Comparison of ENCODE assay signal across 12 mouse cellular contexts in the genomic region with DNA sequence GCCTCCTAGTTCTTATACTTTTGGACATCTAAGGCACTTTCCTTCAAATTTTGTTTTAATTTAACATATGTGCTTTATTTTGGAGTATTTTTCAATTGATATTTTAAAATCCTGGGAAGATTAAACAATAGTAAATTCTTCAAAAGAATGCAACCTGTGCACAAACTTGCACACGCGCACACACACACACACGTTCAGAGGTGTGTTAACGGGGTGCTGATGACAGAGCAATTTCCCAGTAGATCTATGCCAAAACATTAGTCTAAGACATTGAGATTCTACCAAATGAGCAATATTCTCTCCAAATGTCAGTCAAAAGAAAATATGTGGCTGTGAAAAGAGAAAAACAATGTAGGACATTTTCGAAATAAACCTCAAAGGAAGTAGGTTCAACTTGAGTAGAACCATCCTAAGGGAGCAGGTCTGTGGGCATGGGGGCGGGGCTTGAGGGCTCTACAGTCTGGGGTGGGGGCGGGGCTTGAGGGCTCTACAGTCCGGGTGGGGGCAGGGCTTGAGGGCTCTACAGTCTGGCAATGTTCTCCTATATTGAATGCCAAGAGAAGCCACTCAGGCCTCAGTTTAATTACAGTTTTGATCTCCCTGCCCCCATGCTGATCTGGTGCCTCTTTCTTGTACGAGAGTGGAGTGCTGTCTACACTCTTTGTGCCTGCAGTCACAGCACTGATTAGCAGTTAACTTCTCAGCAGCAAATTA.
DNase-seq lines count a peak whose midpoint lies in the region; ATAC-seq lines count a peak whose summit lies in the region.
"Had no signal": no experiment of that assay in that cellular context is flagged by ENCODE, and none has a peak within 500 bp of the region (broad histone marks: within the 10 kb centered on the region; RNA-seq: fewer than 3 reads in every experiment).

No protein-coding gene starts in this region.

- no peaks in the 10 kb centered on the region for H3K9me3 ChIP-seq in kidney, embryonic 15.5 days (replicated peaks)
- H3K9me3 ChIP-seq in kidney, embryonic 14.5 days (ENCODE audit: control insufficient read depth, low read length), result no peaks in the 10 kb centered on the region
- no peaks in the 10 kb centered on the region for H3K9me3 ChIP-seq in hindbrain, embryonic 10.5 days

- 77% methylated on average over 9 of the region's 9 CpGs for WGBS in kidney, embryonic 15.5 days
- WGBS in kidney, embryonic 14.5 days, result 70% methylated on average over 9 of the region's 9 CpGs
- 77% methylated on average over 9 of the region's 9 CpGs for WGBS in hindbrain, embryonic 10.5 days

- peak overlapping the region; percentile 68 for H3K27ac ChIP-seq in kidney, embryonic 15.5 days
- no peak overlapping the region; the same call in 1 of the 2 replicates for H3K27ac ChIP-seq in kidney, embryonic 14.5 days (ENCODE audit: low read depth, low read length)
- H3K27ac ChIP-seq in hindbrain, embryonic 10.5 days, result no peak overlapping the region
- H3K27ac ChIP-seq: liver, embryonic 14.5 days had no signal

- no peak overlapping the region for H3K4me2 ChIP-seq in kidney, embryonic 15.5 days
- H3K4me2 ChIP-seq in kidney, embryonic 14.5 days (replicated peaks; ENCODE audit: low read depth, low read length), result no peak overlapping the region

- no peaks in the 10 kb centered on the region for H3K27me3 ChIP-seq in kidney, embryonic 15.5 days
- H3K27me3 ChIP-seq in kidney, embryonic 14.5 days (ENCODE audit: control insufficient read depth, insufficient read depth, low read length), result no peaks in the 10 kb centered on the region
- H3K27me3 ChIP-seq in hindbrain, embryonic 10.5 days (ENCODE audit: insufficient read depth, poor library complexity, severe bottlenecking), result no peaks in the 10 kb centered on the region
- H3K27me3 ChIP-seq: Patski had no signal

- no peak overlapping the region for H3K4me3 ChIP-seq in kidney, embryonic 15.5 days (replicated peaks)
- H3K4me3 ChIP-seq in kidney, embryonic 14.5 days (ENCODE audit: low read length), result no peak overlapping the region
- no peak overlapping the region for H3K4me3 ChIP-seq in hindbrain, embryonic 10.5 days

- ATAC-seq in kidney, embryonic 15.5 days (replicated peaks; ENCODE audit: low FRiP score), result no peak
- no peak for ATAC-seq in kidney, embryonic 14.5 days (ENCODE audit: low FRiP score, low TSS enrichment)
- ATAC-seq in megakaryocyte progenitor cell, adult 5-6 weeks (replicated peaks; ENCODE audit: poor library complexity), result peak; percentile 54
- ATAC-seq: Patski had no signal

- DNase-seq in cerebellum, postnatal 10 days, result peak; percentile 10 to 15
- no peak for DNase-seq in cerebellum, postnatal 36 days
- peak; percentile 40 for DNase-seq in testis, postnatal 10 days (ENCODE audit: low spot score)
- DNase-seq in testis, postnatal 14 days (ENCODE audit: low spot score), result no peak
- DNase-seq in hindbrain, embryonic 10.5 days (ENCODE audit: low spot score), result no peak
- DNase-seq: B cell, adult 2 months; cerebellum, adult 9-10 months had no signal

- no peaks in the 10 kb centered on the region for H3K4me1 ChIP-seq in kidney, embryonic 15.5 days
- no peaks in the 10 kb centered on the region for H3K4me1 ChIP-seq in kidney, embryonic 14.5 days (ENCODE audit: control insufficient read depth, insufficient read depth, low read length)
- H3K4me1 ChIP-seq in hindbrain, embryonic 10.5 days (replicated peaks), result no peaks in the 10 kb centered on the region

- no peak overlapping the region for H3K9ac ChIP-seq in kidney, embryonic 15.5 days
- no peak overlapping the region for H3K9ac ChIP-seq in kidney, embryonic 14.5 days (ENCODE audit: low read depth, low read length)
- H3K9ac ChIP-seq: liver, embryonic 14.5 days had no signal

- H3K36me3 ChIP-seq in kidney, embryonic 15.5 days, result no peaks in the 10 kb centered on the region
- no peaks in the 10 kb centered on the region for H3K36me3 ChIP-seq in kidney, embryonic 14.5 days (ENCODE audit: control insufficient read depth, insufficient read depth, low read length)
- no peaks in the 10 kb centered on the region for H3K36me3 ChIP-seq in hindbrain, embryonic 10.5 days

Comparison
In these comparisons a context has a peak if more than half of its experiments do, and no peak if none do; other contexts are left out.
1. DNase-seq: peak in cerebellum, postnatal 10 days (2 of 2) and testis, postnatal 10 days (single experiment); none in cerebellum, postnatal 36 days (0 of 2), testis, postnatal 14 days (single experiment) and hindbrain, embryonic 10.5 days (single experiment).